Mouse (Mus musculus): ENCODE measurements around the gene Cd163l1.

- no peak for TF ChIP-seq CTCF (IDR thresholded peaks at IDR 0.05; ENCODE audit: insufficient read depth, low read length)
- no peak for TF ChIP-seq POLR2A (IDR thresholded peaks at IDR 0.05; ENCODE audit: borderline replicate concordance, extremely low read depth, low read depth, low read length)
These were observed 25.2 kb upstream of the Cd163l1 start for GRCm38 (mm10) chr7:140192851-140193250.
